Mouse (Mus musculus): ENCODE data around the gene Lyl1. TPM values are rescaled to one million over a fixed set of nuclear protein-coding genes. Genes with fewer than 3 reads are reported as not detected.

The Lyl1 gene
- total RNA-seq, 2 experiments from 2014 or later: 2.1 to 2.8 TPM

GRCm38 (mm10) chr8:84718476-84718875 is 17.2 kb downstream of the Lyl1 start:
- no peak for DNase-seq (ENCODE audit: extremely low spot score in 1 of 2, low spot score in 1 of 2)

- DNase-seq (ENCODE audit: extremely low spot score in 1 of 2, low spot score in 1 of 2): no peak
Measured at GRCm38 (mm10) chr8:84718959-84719690, 17.9 kb downstream of the Lyl1 start.

- DNase-seq (ENCODE audit: extremely low spot score in 1 of 2, low spot score in 1 of 2): no peak
Measured at GRCm38 (mm10) chr8:84722530-84722849, 21.2 kb downstream of the Lyl1 start.

GRCm38 (mm10) chr8:84722850-84723570 is 21.8 kb downstream of the Lyl1 start, which contains the start of gene G430095P16Rik:
Gene G430095P16Rik (plus strand): TSS chr8:84723007.
- DNase-seq (ENCODE audit: extremely low spot score in 1 of 2, low spot score in 1 of 2): peak in 1 of 2 experiments; percentile 61

- DNase-seq (ENCODE audit: extremely low spot score in 1 of 2, low spot score in 1 of 2): no peak
Measured at GRCm38 (mm10) chr8:84723571-84723900, 22.3 kb downstream of the Lyl1 start.

GRCm38 (mm10) chr8:84724683-84725082 is 23.4 kb downstream of the Lyl1 start:
- no peak for DNase-seq (ENCODE audit: extremely low spot score in 1 of 2, low spot score in 1 of 2)

- DNase-seq (ENCODE audit: extremely low spot score in 1 of 2, low spot score in 1 of 2): no peak
Measured at GRCm38 (mm10) chr8:84725246-84725940, 24.1 kb downstream of the Lyl1 start.

GRCm38 (mm10) chr8:84725941-84726259 is 24.6 kb downstream of the Lyl1 start:
- DNase-seq (ENCODE audit: extremely low spot score in 1 of 2, low spot score in 1 of 2): no peak

GRCm38 (mm10) chr8:84728474-84728873 is 27.2 kb downstream of the Lyl1 start:
- DNase-seq (ENCODE audit: extremely low spot score in 1 of 2, low spot score in 1 of 2): no peak

- DNase-seq (ENCODE audit: extremely low spot score in 1 of 2, low spot score in 1 of 2): no peak
Measured at GRCm38 (mm10) chr8:84729921-84730362, 28.7 kb downstream of the Lyl1 start.

- DNase-seq (ENCODE audit: extremely low spot score in 1 of 2, low spot score in 1 of 2): no peak
Measured at GRCm38 (mm10) chr8:84730541-84731370, 29.5 kb downstream of the Lyl1 start.

GRCm38 (mm10) chr8:84731371-84732177 is 30.3 kb downstream of the Lyl1 start:
- DNase-seq (ENCODE audit: extremely low spot score in 1 of 2, low spot score in 1 of 2): no peak

- no peak for DNase-seq (ENCODE audit: extremely low spot score in 1 of 2, low spot score in 1 of 2)
Measured at GRCm38 (mm10) chr8:84732545-84732944, 31.3 kb downstream of the Lyl1 start.

- DNase-seq (ENCODE audit: extremely low spot score in 1 of 2, low spot score in 1 of 2): no peak
Measured at GRCm38 (mm10) chr8:84732996-84733395, 31.7 kb downstream of the Lyl1 start.

GRCm38 (mm10) chr8:84733959-84734358 is 32.7 kb downstream of the Lyl1 start:
- no peak for DNase-seq (ENCODE audit: extremely low spot score in 1 of 2, low spot score in 1 of 2)

GRCm38 (mm10) chr8:84734680-84735079 is 33.4 kb downstream of the Lyl1 start:
- no peak for DNase-seq (ENCODE audit: extremely low spot score in 1 of 2, low spot score in 1 of 2)

GRCm38 (mm10) chr8:84735597-84735996 is 34.3 kb downstream of the Lyl1 start:
- no peak for DNase-seq (ENCODE audit: extremely low spot score in 1 of 2, low spot score in 1 of 2)

- no peak for DNase-seq (ENCODE audit: extremely low spot score in 1 of 2, low spot score in 1 of 2)
Measured at GRCm38 (mm10) chr8:84736521-84736920, 35.3 kb downstream of the Lyl1 start.

- DNase-seq (ENCODE audit: extremely low spot score in 1 of 2, low spot score in 1 of 2): peak in 1 of 2 experiments; percentile 79
Measured at GRCm38 (mm10) chr8:84737608-84738007, 36.4 kb downstream of the Lyl1 start.

- no peak for DNase-seq (ENCODE audit: extremely low spot score in 1 of 2, low spot score in 1 of 2)
Measured at GRCm38 (mm10) chr8:84738266-84738665, 37.0 kb downstream of the Lyl1 start.
